Mouse (Mus musculus) splenic B cell, adult 2 months (primary cell): ENCODE measurements at regions not wholly inside any gene's neighbourhood (a gene's known extent, or its start where the extent isn't known, plus 50 kb on each side); places are given as distances from the start of the nearest gene placed in this dataset.
"Not testable (repeated sequence)": the region's sequence is repeated elsewhere in the genome, so short reads cannot be mapped to it uniquely, and the experiment has no call there.

ENCODE experiments used
- DNase-seq: peaks from one replicate; pipeline ENCODE4 v3.0.0-alpha.2; 2011; ENCODE audit warnings: low read depth, low spot score
- H3K27me3 ChIP-seq: 2 replicates; pipeline ENCODE4 v1.6.1; 2012; ENCODE audit warnings: mild to moderate bottlenecking, low read length, moderate library complexity, mixed read lengths; ENCODE audit not compliant: control insufficient read depth, poor library complexity, insufficient read depth, severe bottlenecking
- H3K36me3 ChIP-seq: 2 replicates; pipeline ENCODE4 v1.6.1; 2012; ENCODE audit warnings: mild to moderate bottlenecking, low read length, moderate library complexity, mixed read lengths; ENCODE audit not compliant: control insufficient read depth, poor library complexity, insufficient read depth, severe bottlenecking

GRCm38 (mm10) chr3:106320061-106320460 is 85.9 kb downstream of the Chil6 start:
- DNase-seq: no peak
- no peaks in the 10 kb centered on the region for H3K36me3 ChIP-seq
- no peaks in the 10 kb centered on the region for H3K27me3 ChIP-seq

- peak; percentile 27 for DNase-seq
- Histone ChIP-seq H3K27me3 (no peaks in the 10 kb centered on the region), H3K36me3 (no peaks in the 10 kb centered on the region)
Observed at GRCm38 (mm10) chr3:106316974-106317373, 89.0 kb downstream of the Chil6 start.

- Histone ChIP-seq H3K36me3 (no peaks in the 10 kb centered on the region), H3K27me3 (no peaks in the 10 kb centered on the region)
- DNase-seq: no peak
Observed at GRCm38 (mm10) chr3:106292938-106293337, 73.6 kb upstream of the Chil4 start.

- no peaks in the 10 kb centered on the region for H3K36me3 ChIP-seq
- no peak for DNase-seq
- no peaks in the 10 kb centered on the region for H3K27me3 ChIP-seq
Observed at GRCm38 (mm10) chr3:106291894-106292293, 72.6 kb upstream of the Chil4 start.

GRCm38 (mm10) chr3:106278571-106278970 is 59.3 kb upstream of the Chil4 start:
- not testable (repeated sequence) for H3K27me3 ChIP-seq, DNase-seq, H3K36me3 ChIP-seq

- not testable (repeated sequence) for DNase-seq, H3K27me3 ChIP-seq, H3K36me3 ChIP-seq
Observed at GRCm38 (mm10) chr3:106275677-106276076, 56.4 kb upstream of the Chil4 start.
